Mouse (Mus musculus) erythroblast, embryonic 14.5 days (primary cell): ENCODE measurements around the gene Slc41a2.

Experiments used
- GATA1 ChIP-seq: IDR thresholded peaks from 2 replicates; pipeline ENCODE4 v1.6.1; 2012; ENCODE audit warnings: low read length, inconsistent platforms, mixed read lengths
- TAL1 ChIP-seq: IDR thresholded peaks from 3 replicates; pipeline ENCODE4 v1.6.1; 2012; ENCODE audit warnings: low read length, inconsistent platforms, mixed read lengths

DNA sequence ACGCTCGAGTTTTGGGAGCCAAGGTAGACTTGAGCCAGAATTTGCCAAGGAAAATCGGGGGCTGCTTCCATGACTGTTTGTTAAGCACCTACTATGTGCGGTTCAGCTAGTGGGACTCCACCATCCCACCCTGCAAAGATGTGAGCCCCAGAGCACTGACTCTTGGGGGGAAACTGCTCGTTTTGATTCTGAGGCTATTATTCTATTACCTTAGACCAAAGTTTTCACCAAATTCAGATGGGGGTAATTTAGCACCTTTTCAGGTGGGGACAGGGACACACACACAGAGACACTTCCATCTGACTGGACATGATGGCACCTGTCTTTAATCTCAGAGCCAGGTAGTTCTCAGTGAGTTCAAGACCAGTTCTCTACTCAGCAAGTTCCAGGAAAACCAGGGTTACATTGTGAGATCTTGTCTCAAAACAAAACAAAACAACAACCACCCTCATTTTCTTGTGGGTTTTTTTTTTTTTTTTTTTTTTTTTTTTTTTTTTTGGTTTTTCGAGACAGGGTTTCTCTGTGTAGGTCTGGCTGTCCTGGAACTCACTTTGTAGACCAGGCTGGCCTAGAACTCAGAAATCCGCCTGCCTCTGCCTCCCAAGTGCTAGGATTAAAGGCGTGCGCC is 403 bp upstream of the Slc41a2 start:
- no peak for TF ChIP-seq GATA1
- no peak; the same call in 2 of the 3 replicates for TF ChIP-seq TAL1
